Mouse (Mus musculus) ES-Bruce4 (cell line): Measurements from ENCODE around the gene Esrrg.

Experiments used
- EP300 ChIP-seq: IDR thresholded peaks from 2 replicates; pipeline ENCODE4 v1.6.1; 2011; ENCODE audit warnings: low read depth, low read length; ENCODE audit not compliant: insufficient read depth
- POLR2A ChIP-seq: IDR thresholded peaks from one replicate; pipeline ENCODE4 v1.8.1; 2011; ENCODE audit warnings: low read length; ENCODE audit not compliant: insufficient read depth

GRCm38 (mm10) chr1:188000189-188000588 is 391.6 kb downstream of the Esrrg start:
- TF ChIP-seq POLR2A: no peak
- TF ChIP-seq EP300: no peak
